Mouse (Mus musculus) B cell, adult 62 days (primary cell): Measurements from ENCODE around the gene Ccdc69. TPM values are rescaled to one million over a fixed set of nuclear protein-coding genes. Genes with fewer than 3 reads are reported as not detected.

Experiments
- total RNA-seq: library from RNA; stranded (reverse); gene quantifications from 4 replicates; pipeline ENCODE4 v1.2.4, GENCODE M21; 2023

Ccdc69 gene
- total RNA-seq = 36.5 to 42.5 TPM (median 40.9 TPM) in 4 replicates

GRCm38 (mm10) chr11:55077331-55078231, at the start of gene Ccdc69:
Gene Ccdc69, minus strand, starts transcription at chr11:55078131.

GRCm38 (mm10) chr11:55097463-55098188, 19.7 kb upstream of the Ccdc69 start, which contains the start of gene Gm2a:
Gene Gm2a, plus strand, starts transcription at chr11:55098115.

GRCm38 (mm10) chr11:55033040-55033660, 44.8 kb downstream of the Ccdc69 start, which contains the start of gene Anxa6:
Gene Anxa6, minus strand, starts transcription at chr11:55033445.

Other genes with a start within 250 kb of the Ccdc69 start
- 4.5 to 9.2 TPM (median 7.7 TPM) in 4 replicates for gene Lyrm7, start 217.2 kb downstream of the Ccdc69 start, total RNA-seq
- 114 to 138 TPM (median 116 TPM) in 4 replicates for gene Hint1, start 211.7 kb downstream of the Ccdc69 start, total RNA-seq
- gene Gpx3, start 175.7 kb downstream of the Ccdc69 start, total RNA-seq = not detected in 4 replicates
- 100 to 112 TPM (median 111 TPM) in 4 replicates for gene Tnip1, start 115.2 kb downstream of the Ccdc69 start, total RNA-seq
- gene Anxa6, start 44.7 kb downstream of the Ccdc69 start, total RNA-seq = 243 to 257 TPM (median 248 TPM) in 4 replicates
- gene Gm2a, start 20.0 kb upstream of the Ccdc69 start, total RNA-seq = 122 to 128 TPM (median 125 TPM) in 4 replicates
- not detected in 4 replicates for gene Slc36a3, start 73.6 kb upstream of the Ccdc69 start, total RNA-seq
- not detected in 4 replicates for gene Slc36a2, start 106.9 kb upstream of the Ccdc69 start, total RNA-seq
- 12.4 to 17.0 TPM (median 14.3 TPM) in 4 replicates for gene Slc36a1, start 126.2 kb upstream of the Ccdc69 start, total RNA-seq